Mouse (Mus musculus) neural tube, embryonic 13.5 days (tissue): ENCODE measurements around the gene Ssr3. TPM values are rescaled to one million over a fixed set of nuclear protein-coding genes. Genes with fewer than 3 reads are reported as not detected.
A peak's percentile ranks its signal among the peaks of the same experiment; 100 is the strongest.
"Not testable (repeated sequence)": the region's sequence is repeated elsewhere in the genome, so short reads cannot be mapped to it uniquely, and the experiment has no call there.

Experiments used
- ATAC-seq: fragments of 200-750 bp; cut with Nextera tagmentation; 2 replicates; pipeline ENCODE4 v1.8.0; 2017; ENCODE audit warnings: low read depth, mild to moderate bottlenecking, moderate TSS enrichment, moderate library complexity
- H3K27ac ChIP-seq: fragments of 300-500 bp; sonication (generic); replicated peaks from 2 replicates; pipeline ENCODE4 v1.5.1; 2015; ENCODE audit warnings: moderate library complexity, mild to moderate bottlenecking, inconsistent platforms
- H3K27me3 ChIP-seq: fragments of 300-500 bp; sonication (generic); 2 replicates; pipeline ENCODE4 v1.6.1; 2015; ENCODE audit warnings: mild to moderate bottlenecking, inconsistent platforms
- H3K36me3 ChIP-seq: fragments of 300-500 bp; sonication (generic); 2 replicates; pipeline ENCODE4 v1.6.1; 2015; ENCODE audit warnings: mild to moderate bottlenecking, inconsistent platforms
- H3K4me1 ChIP-seq: fragments of 300-500 bp; sonication (generic); replicated peaks from 2 replicates; pipeline ENCODE4 v1.6.1; 2015; ENCODE audit warnings: inconsistent platforms
- H3K4me2 ChIP-seq: fragments of 300-500 bp; sonication (generic); 2 replicates; pipeline ENCODE4 v1.6.1; 2015; ENCODE audit warnings: inconsistent platforms, mild to moderate bottlenecking, moderate library complexity
- H3K4me3 ChIP-seq: fragments of 300-500 bp; sonication (generic); 2 replicates; pipeline ENCODE4 v1.5.1; 2015; ENCODE audit warnings: mild to moderate bottlenecking, inconsistent platforms
- H3K9ac ChIP-seq: fragments of 300-500 bp; sonication (generic); 2 replicates; pipeline ENCODE4 v1.6.1; 2015; ENCODE audit warnings: moderate library complexity, mild to moderate bottlenecking, inconsistent platforms
- H3K9me3 ChIP-seq: fragments of 300-500 bp; sonication (generic); 2 replicates; pipeline ENCODE4 v1.6.1; 2016; ENCODE audit warnings: inconsistent platforms
- WGBS: fragments of 180-500 bp; shearing (Covaris S2); methylation state at CpG from one replicate; pipeline ENCODE4 v1.1.7; 2015; 5-methylcytosine and 5-hydroxymethylcytosine counted together
- polyA plus RNA-seq: library from polyadenylated mRNA; unstranded; fragments of >200 nt; fragmentation: Nextera tagmentation; extraction: Ambion mirVana; gene quantifications from 2 replicates; pipeline ENCODE4 v1.2.1, GENCODE M21; 2015

The Ssr3 gene
- polyA plus RNA-seq, 1 experiment from 2014 or later: 163 TPM

GRCm38 (mm10) chr3:65396835-65397504 is 4.5 kb upstream of the Ssr3 start:
- no peak overlapping the region for H3K4me3 ChIP-seq
- no peaks in the 10 kb centered on the region for H3K4me1 ChIP-seq
- H3K27ac ChIP-seq: no peak overlapping the region
- no peak overlapping the region for H3K9ac ChIP-seq
- no peak overlapping the region for H3K4me2 ChIP-seq
- H3K36me3 ChIP-seq: no peaks in the 10 kb centered on the region
- WGBS: 90% methylated on average over 4 of the region's 4 CpGs
- H3K27me3 ChIP-seq: no peaks in the 10 kb centered on the region
- no peaks in the 10 kb centered on the region for H3K9me3 ChIP-seq
- no peak for ATAC-seq

GRCm38 (mm10) chr3:65395111-65395510 is 2.7 kb upstream of the Ssr3 start:
- H3K36me3 ChIP-seq, ATAC-seq, H3K9me3 ChIP-seq, H3K27ac ChIP-seq, H3K9ac ChIP-seq, H3K4me3 ChIP-seq, H3K27me3 ChIP-seq, H3K4me2 ChIP-seq: not testable (repeated sequence)
- WGBS: 92% methylated on average over 1 of the region's 1 CpGs
- H3K4me1 ChIP-seq: peaks cover 14% of the 10 kb centered on the region

GRCm38 (mm10) chr3:65391784-65392420 is 521 bp downstream of the Ssr3 start:
- Histone ChIP-seq H3K27me3 (no peaks in the 10 kb centered on the region), H3K9ac (peak overlapping the region; percentile 92), H3K4me1 (peaks cover 19% of the 10 kb centered on the region), H3K27ac (peak overlapping the region; percentile 88), H3K9me3 (no peaks in the 10 kb centered on the region), H3K4me2 (peak overlapping the region; percentile 84), H3K36me3 (peaks cover 29% of the 10 kb centered on the region), H3K4me3 (peak overlapping the region; percentile 85)
- WGBS: under 1% methylated on average over 37 of the region's 37 CpGs
- ATAC-seq: peak; percentile 62

- no peak for ATAC-seq
- Histone ChIP-seq H3K9ac (peak overlapping the region; percentile 92), H3K4me1 (peaks cover 19% of the 10 kb centered on the region), H3K27ac (no peak overlapping the region), H3K36me3 (peaks cover 35% of the 10 kb centered on the region), H3K4me2 (peak overlapping the region; percentile 84), H3K9me3 (no peaks in the 10 kb centered on the region), H3K27me3 (no peaks in the 10 kb centered on the region), H3K4me3 (peak overlapping the region; percentile 85)
- WGBS: 39% methylated on average over 6 of the region's 6 CpGs
Observed at GRCm38 (mm10) chr3:65391222-65391783, 1.1 kb downstream of the Ssr3 start.

- Histone ChIP-seq H3K9me3 (no peaks in the 10 kb centered on the region), H3K4me2 (no peak overlapping the region), H3K9ac (no peak overlapping the region), H3K27ac (no peak overlapping the region), H3K4me1 (peaks cover 9% of the 10 kb centered on the region), H3K4me3 (no peak overlapping the region), H3K27me3 (no peaks in the 10 kb centered on the region), H3K36me3 (peaks cover 78% of the 10 kb centered on the region)
- ATAC-seq: no peak
Observed at GRCm38 (mm10) chr3:65385771-65386170, 6.7 kb downstream of the Ssr3 start.

GRCm38 (mm10) chr3:65384431-65384830 is 8.0 kb downstream of the Ssr3 start:
- Histone ChIP-seq H3K27ac (no peak overlapping the region), H3K27me3 (no peaks in the 10 kb centered on the region), H3K4me1 (no peaks in the 10 kb centered on the region), H3K9me3 (no peaks in the 10 kb centered on the region), H3K9ac (no peak overlapping the region), H3K4me2 (no peak overlapping the region), H3K4me3 (no peak overlapping the region), H3K36me3 (peaks cover 74% of the 10 kb centered on the region)
- no peak for ATAC-seq
- WGBS: 92% methylated on average over 3 of the region's 3 CpGs

- no peak for ATAC-seq
- Histone ChIP-seq H3K9ac (no peak overlapping the region), H3K36me3 (peaks cover 69% of the 10 kb centered on the region), H3K4me2 (no peak overlapping the region), H3K4me3 (no peak overlapping the region), H3K9me3 (no peaks in the 10 kb centered on the region), H3K4me1 (no peaks in the 10 kb centered on the region), H3K27me3 (no peaks in the 10 kb centered on the region), H3K27ac (no peak overlapping the region)
- 83% methylated on average over 4 of the region's 4 CpGs for WGBS
Observed at GRCm38 (mm10) chr3:65381094-65381493, 11.3 kb downstream of the Ssr3 start.

GRCm38 (mm10) chr3:65379884-65380539 is 12.4 kb downstream of the Ssr3 start:
- no peak overlapping the region for H3K4me2 ChIP-seq
- H3K27me3 ChIP-seq: no peaks in the 10 kb centered on the region
- H3K27ac ChIP-seq: no peak overlapping the region
- H3K4me3 ChIP-seq: no peak overlapping the region
- H3K9ac ChIP-seq: no peak overlapping the region
- no peaks in the 10 kb centered on the region for H3K4me1 ChIP-seq
- WGBS: 75% methylated on average over 4 of the region's 4 CpGs
- no peaks in the 10 kb centered on the region for H3K9me3 ChIP-seq
- H3K36me3 ChIP-seq: peaks cover 61% of the 10 kb centered on the region
- ATAC-seq: no peak

GRCm38 (mm10) chr3:65378724-65379123 is 13.7 kb downstream of the Ssr3 start:
- no peak overlapping the region for H3K4me3 ChIP-seq
- peaks cover 54% of the 10 kb centered on the region for H3K36me3 ChIP-seq
- H3K4me2 ChIP-seq: no peak overlapping the region
- no peak for ATAC-seq
- H3K27ac ChIP-seq: no peak overlapping the region
- H3K9me3 ChIP-seq: no peaks in the 10 kb centered on the region
- no peak overlapping the region for H3K9ac ChIP-seq
- no peaks in the 10 kb centered on the region for H3K27me3 ChIP-seq
- H3K4me1 ChIP-seq: no peaks in the 10 kb centered on the region

GRCm38 (mm10) chr3:65374729-65375128 is 17.7 kb downstream of the Ssr3 start:
- H3K27me3 ChIP-seq: no peaks in the 10 kb centered on the region
- H3K4me1 ChIP-seq: no peaks in the 10 kb centered on the region
- no peaks in the 10 kb centered on the region for H3K9me3 ChIP-seq
- no peak overlapping the region for H3K4me2 ChIP-seq
- WGBS: 77% methylated on average over 3 of the region's 3 CpGs
- no peak overlapping the region for H3K4me3 ChIP-seq
- H3K27ac ChIP-seq: no peak overlapping the region
- H3K36me3 ChIP-seq: peaks cover 69% of the 10 kb centered on the region
- no peak overlapping the region for H3K9ac ChIP-seq
- ATAC-seq: no peak

GRCm38 (mm10) chr3:65373594-65374182 is 18.7 kb downstream of the Ssr3 start:
- no peak overlapping the region for H3K4me3 ChIP-seq
- 75% methylated on average over 5 of the region's 5 CpGs for WGBS
- ATAC-seq: 0 out of 2 replicates have a peak, but pooled peaks have one; percentile 36
- H3K4me1 ChIP-seq: no peaks in the 10 kb centered on the region
- no peak overlapping the region for H3K4me2 ChIP-seq
- H3K9ac ChIP-seq: no peak overlapping the region
- H3K36me3 ChIP-seq: peaks cover 65% of the 10 kb centered on the region
- H3K9me3 ChIP-seq: no peaks in the 10 kb centered on the region
- 0 out of 2 replicates have a peak overlapping the region, but pooled peaks have one; percentile 23 for H3K27ac ChIP-seq
- H3K27me3 ChIP-seq: no peaks in the 10 kb centered on the region

GRCm38 (mm10) chr3:65372552-65372951 is 19.9 kb downstream of the Ssr3 start:
- 89% methylated on average over 4 of the region's 4 CpGs for WGBS
- no peak overlapping the region for H3K4me2 ChIP-seq
- ATAC-seq: no peak
- H3K27ac ChIP-seq: no peak overlapping the region
- no peaks in the 10 kb centered on the region for H3K27me3 ChIP-seq
- no peaks in the 10 kb centered on the region for H3K9me3 ChIP-seq
- H3K4me1 ChIP-seq: no peaks in the 10 kb centered on the region
- no peak overlapping the region for H3K4me3 ChIP-seq
- no peak overlapping the region for H3K9ac ChIP-seq
- peaks cover 65% of the 10 kb centered on the region for H3K36me3 ChIP-seq
